Mouse (Mus musculus) olfactory bulb, adult 2 months (tissue): ENCODE data around the gene Gm10518.

Source experiments
- CTCF ChIP-seq: fragments of 200-500 bp; IDR thresholded peaks from 2 replicates; pipeline ENCODE4 v1.5.1; 2012; ENCODE audit warnings: low read depth, mild to moderate bottlenecking, low read length, moderate library complexity; ENCODE audit not compliant: insufficient read depth
- POLR2A ChIP-seq: fragments of 200-500 bp; IDR thresholded peaks from 2 replicates; pipeline ENCODE4 v1.6.1; 2012; ENCODE audit warnings: mild to moderate bottlenecking, low read depth, low read length, moderate library complexity; ENCODE audit not compliant: insufficient read depth

- TF ChIP-seq POLR2A (no peak), CTCF (no peak)
These were observed 15.9 kb upstream of the Gm10518 start for GRCm38 (mm10) chr1:179787281-179787680.
